Comparison of ENCODE assay signal across 8 mouse cellular contexts in genomic region chr13:89543003-89543402, GRCm38 (mm10). TPM values are rescaled to one million over a fixed set of nuclear protein-coding genes. Genes with fewer than 3 reads are reported as not detected.
DNase-seq lines count a peak whose midpoint lies in the region; ATAC-seq lines count a peak whose summit lies in the region.

No protein-coding gene starts in this region.

- H3K9me3 ChIP-seq in neural tube, embryonic 14.5 days (ENCODE audit: control insufficient read depth, low read length), result no peaks in the 10 kb centered on the region

- WGBS in neural tube, embryonic 14.5 days, result 7% methylated on average over 3 of the region's 3 CpGs

- no peak overlapping the region for H3K9ac ChIP-seq in neural tube, embryonic 14.5 days (replicated peaks; ENCODE audit: low read depth, low read length)

- no peak overlapping the region for H3K4me3 ChIP-seq in neural tube, embryonic 14.5 days (ENCODE audit: low read depth, low read length)

- no peaks in the 10 kb centered on the region for H3K4me1 ChIP-seq in neural tube, embryonic 14.5 days (ENCODE audit: control insufficient read depth, insufficient read depth, low read length)

- no peak overlapping the region for H3K27ac ChIP-seq in neural tube, embryonic 14.5 days (ENCODE audit: low read depth, low read length)

- peak; percentile 38; the same call in 1 of the 2 replicates for ATAC-seq in neural tube, embryonic 14.5 days (ENCODE audit: low read depth)

- no peaks in the 10 kb centered on the region for H3K36me3 ChIP-seq in neural tube, embryonic 14.5 days (ENCODE audit: control insufficient read depth, insufficient read depth, low read length)

- no peak overlapping the region for H3K4me2 ChIP-seq in neural tube, embryonic 14.5 days (ENCODE audit: low read depth, low read length)

- H3K27me3 ChIP-seq in neural tube, embryonic 14.5 days (ENCODE audit: control insufficient read depth, insufficient read depth, low read length), result no peaks in the 10 kb centered on the region

- peak; percentile 22 for DNase-seq in gastrocnemius, adult 18-20 months (ENCODE audit: low spot score)
- no peak for DNase-seq in gastrocnemius, adult 8-10 months (ENCODE audit: low spot score in 2 of 2)
- DNase-seq in right cerebral cortex, adult 2 months (ENCODE audit: low spot score in 2 of 2), result peak; percentile 38 to 55
- DNase-seq in right cerebral cortex, postnatal 36 days (ENCODE audit: low spot score in 2 of 2), result no peak
- DNase-seq in cerebellum, postnatal 10 days, result peak; percentile 73 to 86
- peak; percentile 36 to 54 for DNase-seq in kidney, postnatal 36 days
- no peak for DNase-seq in urinary bladder, postnatal 10 days (ENCODE audit: low spot score)

RNA-seq across cellular contexts. Expression of gene Hapln1, which starts 3.4 kb away (rescaled TPM):
- total RNA-seq in gastrocnemius, adult 18-20 months (2021), result not detected
- total RNA-seq in gastrocnemius, adult 8-10 months (2022), result under 1 TPM in 1 of 4 experiments, not detected in 3; 0.07 TPM
- polyA plus RNA-seq in neural tube, embryonic 14.5 days (2014; fragmentation: Nextera tagmentation; extraction: Ambion mirVana), result 0.61 and 1.2 TPM in 2 replicates

Comparison
In these comparisons a context has a peak if more than half of its experiments do, and no peak if none do; other contexts are left out.
1. DNase-seq: peak in gastrocnemius, adult 18-20 months (single experiment), right cerebral cortex, adult 2 months (2 of 2), cerebellum, postnatal 10 days (2 of 2) and kidney, postnatal 36 days (2 of 2); none in gastrocnemius, adult 8-10 months (0 of 2), right cerebral cortex, postnatal 36 days (0 of 2) and urinary bladder, postnatal 10 days (single experiment).